Mouse (Mus musculus) liver, embryonic 12.5 days (tissue): ENCODE results near the gene Adamtsl4. TPM values are rescaled to one million over a fixed set of nuclear protein-coding genes. Genes with fewer than 3 reads are reported as not detected.

Source experiments
- ATAC-seq: fragments of 200-750 bp; cut with Nextera tagmentation; 2 replicates; pipeline ENCODE4 v1.8.0; 2017; ENCODE audit warnings: moderate number of reproducible peaks, mild to moderate bottlenecking, moderate library complexity
- H3K27ac ChIP-seq: fragments of 300-500 bp; sonication (generic); 2 replicates; pipeline ENCODE4 v1.5.1; 2016; ENCODE audit warnings: mild to moderate bottlenecking
- H3K27me3 ChIP-seq: fragments of 300-500 bp; sonication (generic); replicated peaks from 2 replicates; pipeline ENCODE4 v1.6.1; 2016; ENCODE audit warnings: mild to moderate bottlenecking, moderate library complexity
- H3K36me3 ChIP-seq: fragments of 300-500 bp; sonication (generic); 2 replicates; pipeline ENCODE4 v1.6.1; 2016; ENCODE audit warnings: mild to moderate bottlenecking, moderate library complexity
- H3K4me1 ChIP-seq: fragments of 300-500 bp; sonication (generic); 2 replicates; pipeline ENCODE4 v1.6.1; 2016
- H3K4me2 ChIP-seq: fragments of 300-500 bp; sonication (generic); 2 replicates; pipeline ENCODE4 v1.6.1; 2016; ENCODE audit warnings: mild to moderate bottlenecking, moderate library complexity
- H3K4me3 ChIP-seq: fragments of 300-500 bp; sonication (generic); 2 replicates; pipeline ENCODE4 v1.5.1; 2016; ENCODE audit warnings: mild to moderate bottlenecking, moderate library complexity
- H3K9ac ChIP-seq: fragments of 300-500 bp; sonication (generic); 2 replicates; pipeline ENCODE4 v1.6.1; 2016; ENCODE audit warnings: mild to moderate bottlenecking, moderate library complexity
- H3K9me3 ChIP-seq: fragments of 300-500 bp; sonication (generic); replicated peaks from 2 replicates; pipeline ENCODE4 v1.6.1; 2016; ENCODE audit warnings: mild to moderate bottlenecking, moderate library complexity
- WGBS: fragments of 180-500 bp; shearing (Covaris S2); methylation state at CpG from one replicate; pipeline ENCODE4 v1.1.7; 2016; ENCODE audit not compliant: insufficient replicate concordance; 5-methylcytosine and 5-hydroxymethylcytosine counted together
- polyA plus RNA-seq: library from polyadenylated mRNA; unstranded; fragments of >200 nt; fragmentation: Nextera tagmentation; extraction: Ambion mirVana; gene quantifications from 2 replicates; pipeline ENCODE4 v1.2.1, GENCODE M21; 2016

Gene Adamtsl4
- polyA plus RNA-seq: 0.30 and 0.35 TPM in 2 replicates

DNA sequence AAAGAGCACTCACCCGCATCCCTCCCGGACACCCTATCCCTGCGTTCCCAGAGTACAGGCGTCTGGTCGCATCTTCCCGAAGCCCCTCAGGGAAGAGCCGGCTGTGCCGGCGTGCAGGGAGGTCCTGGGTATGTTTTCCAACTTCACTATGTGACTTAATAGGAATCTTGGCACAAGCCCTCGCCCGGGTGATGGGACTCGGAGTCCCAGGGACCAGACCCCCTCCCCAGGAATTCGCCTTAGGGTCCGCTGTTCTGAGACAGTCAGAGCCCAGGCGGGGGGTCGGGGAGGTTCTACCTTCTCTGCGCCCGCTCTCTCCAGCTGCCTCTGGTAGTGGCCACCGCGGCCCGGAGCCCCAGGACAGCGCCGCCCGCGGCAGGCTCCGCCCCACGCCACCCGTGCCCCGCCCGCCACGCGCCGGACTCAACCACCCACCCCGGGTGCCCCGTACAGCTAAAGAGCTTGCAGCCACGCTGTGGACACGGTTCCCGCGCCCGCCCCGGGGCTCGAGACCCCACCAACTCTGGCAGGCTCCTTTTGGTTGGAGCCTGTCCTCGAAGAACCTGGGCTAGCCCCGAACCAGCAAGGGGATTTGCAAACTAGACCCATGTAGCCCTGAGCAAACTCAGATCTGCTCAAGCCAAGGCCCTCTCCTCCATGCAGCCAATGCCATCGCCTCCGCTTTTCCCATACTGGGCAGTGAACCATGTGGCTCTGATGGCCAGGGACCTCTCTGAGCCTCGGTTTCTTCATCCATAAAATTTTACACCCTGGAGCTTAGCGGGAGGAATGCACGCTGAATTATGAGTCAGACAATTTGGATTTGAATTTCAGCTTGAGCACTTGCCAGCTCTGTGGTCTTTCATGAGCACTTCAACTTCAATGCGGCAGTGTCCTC is at the start of gene Adamtsl4:
Adamtsl4 (minus strand) TSS at position 394 of the 898 bp plus-strand sequence.
- H3K36me3 ChIP-seq: no peaks in the 10 kb centered on the region
- H3K4me3 ChIP-seq: peak within 1 kb of the TSS; percentile 50
- peak; percentile 47; the same call in 1 of the 2 replicates for ATAC-seq
- WGBS: 12% methylated on average over 50 of the region's 50 CpGs
- peaks cover 43% of the 10 kb centered on the region for H3K4me1 ChIP-seq
- peak within 1 kb of the TSS; percentile 80 for H3K4me2 ChIP-seq
- peak within 1 kb of the TSS; percentile 64 for H3K9ac ChIP-seq
- H3K27me3 ChIP-seq: peaks cover 50% of the 10 kb centered on the region
- no peak within 1 kb of the TSS for H3K27ac ChIP-seq
- H3K9me3 ChIP-seq: no peaks in the 10 kb centered on the region

DNA sequence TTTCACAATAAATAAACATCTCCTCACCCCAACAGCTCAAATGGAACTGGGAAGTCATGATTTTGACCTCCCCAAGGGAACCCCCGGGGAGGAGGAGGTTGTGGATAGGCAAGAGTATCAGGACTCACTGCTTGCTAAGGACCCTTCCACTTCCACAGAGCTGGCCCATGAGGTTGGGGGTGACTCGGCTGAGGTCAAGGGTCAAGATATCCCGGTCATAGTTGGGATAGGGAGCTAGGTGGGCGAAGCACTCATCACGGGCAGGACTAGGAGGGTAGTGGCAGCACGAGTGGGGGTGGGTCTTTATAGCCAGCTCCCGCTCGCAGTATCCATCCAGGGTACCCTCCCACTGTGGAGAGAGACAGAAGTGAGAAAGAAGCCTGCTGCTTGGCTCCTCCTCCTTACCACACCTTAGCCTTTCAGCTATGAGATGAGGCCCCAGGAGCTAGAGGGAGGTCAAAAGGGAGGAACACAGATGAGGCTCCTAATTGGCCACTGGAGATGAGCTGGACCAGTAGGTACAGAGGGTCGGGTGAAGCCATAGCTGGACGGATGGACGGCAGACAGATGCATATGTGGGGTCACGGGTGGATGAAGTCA is 47.5 kb upstream of the Adamtsl4 start:
- no peak overlapping the region for H3K4me2 ChIP-seq
- peak overlapping the region; percentile 50; the same call in 1 of the 2 replicates for H3K27ac ChIP-seq
- ATAC-seq: no peak
- H3K9ac ChIP-seq: no peak overlapping the region
- WGBS: 82% methylated on average over 12 of the region's 12 CpGs
- H3K27me3 ChIP-seq: no peaks in the 10 kb centered on the region
- H3K9me3 ChIP-seq: no peaks in the 10 kb centered on the region
- peaks cover 64% of the 10 kb centered on the region for H3K4me1 ChIP-seq
- no peak overlapping the region for H3K4me3 ChIP-seq
- H3K36me3 ChIP-seq: peaks cover 42% of the 10 kb centered on the region

DNA sequence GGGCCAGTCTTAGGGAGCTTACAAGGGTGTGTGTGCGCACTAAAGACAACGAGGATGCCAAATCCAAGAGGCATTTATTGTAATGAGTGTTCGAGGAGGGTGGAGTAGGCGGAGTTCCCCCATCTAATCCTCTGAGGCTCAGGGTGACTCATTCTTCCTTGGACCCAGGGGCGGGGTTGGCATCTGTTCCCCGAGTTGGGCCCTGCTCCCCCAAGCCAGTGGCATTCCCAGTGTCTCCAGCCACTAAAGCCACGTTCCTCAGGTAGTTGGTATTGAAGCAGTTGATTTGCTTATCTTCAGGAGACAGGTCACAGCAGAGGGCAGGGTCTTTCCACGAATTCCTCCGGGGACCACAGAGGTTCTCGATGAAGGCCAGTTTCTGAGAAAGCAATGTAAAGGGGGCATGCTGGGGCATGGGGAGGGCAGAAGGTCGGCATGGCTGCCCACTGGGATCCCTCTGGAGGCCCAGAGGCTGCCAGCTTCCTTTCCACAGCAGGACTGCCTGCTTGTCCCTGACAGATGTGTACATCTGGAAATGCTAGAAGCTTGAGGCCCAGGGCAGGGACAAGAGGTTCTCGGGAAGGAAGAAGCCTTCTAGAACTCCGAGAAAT is 46.5 kb upstream of the Adamtsl4 start:
- Histone ChIP-seq H3K27ac (peak overlapping the region; percentile 50), H3K36me3 (peaks cover 32% of the 10 kb centered on the region), H3K27me3 (no peaks in the 10 kb centered on the region), H3K4me3 (no peak overlapping the region), H3K4me1 (peaks cover 54% of the 10 kb centered on the region), H3K4me2 (peak overlapping the region; percentile 42), H3K9me3 (no peaks in the 10 kb centered on the region), H3K9ac (peak overlapping the region; percentile 43; the same call in 1 of the 2 replicates)
- peak; percentile 62 for ATAC-seq
- 35% methylated on average over 13 of the region's 13 CpGs for WGBS

DNA sequence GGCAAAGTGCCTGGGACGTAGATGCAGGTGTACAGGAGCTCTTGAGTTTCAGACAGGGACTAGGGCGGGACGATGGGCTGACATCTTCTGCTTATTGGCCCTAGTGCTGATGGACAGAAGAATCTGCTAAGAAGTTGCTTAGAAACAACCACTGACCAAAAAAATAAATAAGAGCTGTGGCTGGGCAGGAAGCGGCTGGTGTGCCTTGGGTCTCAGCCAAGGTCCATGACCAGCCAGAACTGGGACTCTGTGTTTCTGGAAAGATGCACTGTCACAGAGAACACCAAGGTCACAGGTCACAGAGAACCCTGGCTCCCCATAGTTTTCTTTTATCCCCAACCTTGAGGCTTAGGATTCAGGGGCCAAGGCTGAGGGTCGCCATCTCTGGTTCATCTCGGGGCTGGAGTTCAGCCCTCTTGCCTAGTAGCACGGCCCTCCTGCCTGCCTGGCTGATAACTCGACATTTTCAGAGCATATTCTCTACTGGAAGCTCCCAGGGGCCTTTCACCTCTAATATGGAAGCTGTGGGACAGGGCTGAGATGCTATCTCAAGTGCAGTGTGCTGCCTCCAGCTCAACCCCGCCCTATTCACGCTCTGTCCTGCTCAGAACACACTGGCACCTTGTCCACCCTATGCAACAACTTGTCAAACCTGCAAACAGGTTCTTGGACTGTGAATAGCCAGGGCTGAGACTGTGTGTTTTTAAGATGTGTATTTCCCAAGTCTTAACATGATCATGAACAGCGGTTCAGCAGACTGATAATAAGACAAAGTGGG is 45.2 kb upstream of the Adamtsl4 start:
- peaks cover 24% of the 10 kb centered on the region for H3K36me3 ChIP-seq
- no peaks in the 10 kb centered on the region for H3K27me3 ChIP-seq
- WGBS: 61% methylated on average over 11 of the region's 11 CpGs
- 0 out of 2 replicates have a peak overlapping the region, but pooled peaks have one; percentile 6 for H3K4me2 ChIP-seq
- no peak overlapping the region; the same call in 1 of the 2 replicates for H3K9ac ChIP-seq
- ATAC-seq: peak; percentile 50
- H3K4me3 ChIP-seq: no peak overlapping the region
- H3K27ac ChIP-seq: peak overlapping the region; percentile 46
- H3K4me1 ChIP-seq: peaks cover 41% of the 10 kb centered on the region
- no peaks in the 10 kb centered on the region for H3K9me3 ChIP-seq

DNA sequence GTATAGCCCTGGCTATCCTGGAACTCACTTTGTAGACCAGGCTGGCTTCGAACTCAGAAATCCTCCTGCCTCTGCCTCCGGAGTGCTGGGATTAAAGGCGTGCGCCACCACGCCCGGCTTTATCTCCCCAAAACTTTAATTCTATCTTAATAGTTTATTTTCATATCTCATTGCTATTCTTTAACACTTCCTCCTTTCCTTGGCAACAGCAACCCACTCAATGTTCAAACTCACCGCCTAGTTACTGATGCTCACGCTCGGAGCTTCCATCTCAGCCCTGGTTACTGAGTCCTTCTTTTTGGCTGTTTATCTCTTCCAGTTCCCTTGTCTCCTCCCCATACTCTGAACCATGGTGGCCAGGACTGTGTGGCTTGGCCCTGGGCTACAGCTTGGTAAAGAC is 44.6 kb upstream of the Adamtsl4 start:
- no peak overlapping the region for H3K27ac ChIP-seq
- H3K4me1 ChIP-seq: peaks cover 36% of the 10 kb centered on the region
- 88% methylated on average over 9 of the region's 9 CpGs for WGBS

DNA sequence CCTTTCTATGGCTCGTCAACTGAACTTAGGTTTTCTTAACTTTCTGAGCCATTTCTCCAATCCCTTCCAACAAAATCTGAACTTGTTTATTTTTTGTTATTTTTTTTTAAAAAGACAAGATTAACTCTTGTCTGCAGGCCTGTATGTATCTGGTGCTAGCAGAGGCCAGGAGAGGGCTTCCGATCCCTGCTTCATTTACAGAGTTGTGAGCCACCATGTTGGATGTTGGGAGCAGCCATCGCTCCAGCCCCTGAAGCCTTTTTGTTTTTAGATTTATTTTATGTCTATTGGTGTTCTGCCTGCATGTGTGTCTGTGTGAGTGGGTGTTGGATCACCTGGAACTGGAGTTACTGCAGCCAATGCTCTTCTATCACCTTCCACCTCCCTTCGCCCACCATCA is 44.1 kb upstream of the Adamtsl4 start:
- Histone ChIP-seq H3K9ac (no peak overlapping the region), H3K27ac (no peak overlapping the region), H3K4me1 (peaks cover 36% of the 10 kb centered on the region), H3K4me2 (no peak overlapping the region), H3K36me3 (peaks cover 20% of the 10 kb centered on the region), H3K4me3 (no peak overlapping the region), H3K27me3 (no peaks in the 10 kb centered on the region), H3K9me3 (no peaks in the 10 kb centered on the region)
- no peak for ATAC-seq
- WGBS: 82% methylated on average over 4 of the region's 4 CpGs

More for the DNA sequence above, 44.6 kb upstream of the Adamtsl4 start:
- Histone ChIP-seq H3K4me2 (no peak overlapping the region), H3K9ac (no peak overlapping the region), H3K36me3 (peaks cover 22% of the 10 kb centered on the region), H3K4me3 (no peak overlapping the region), H3K9me3 (no peaks in the 10 kb centered on the region), H3K27me3 (no peaks in the 10 kb centered on the region)
- ATAC-seq: no peak

DNA sequence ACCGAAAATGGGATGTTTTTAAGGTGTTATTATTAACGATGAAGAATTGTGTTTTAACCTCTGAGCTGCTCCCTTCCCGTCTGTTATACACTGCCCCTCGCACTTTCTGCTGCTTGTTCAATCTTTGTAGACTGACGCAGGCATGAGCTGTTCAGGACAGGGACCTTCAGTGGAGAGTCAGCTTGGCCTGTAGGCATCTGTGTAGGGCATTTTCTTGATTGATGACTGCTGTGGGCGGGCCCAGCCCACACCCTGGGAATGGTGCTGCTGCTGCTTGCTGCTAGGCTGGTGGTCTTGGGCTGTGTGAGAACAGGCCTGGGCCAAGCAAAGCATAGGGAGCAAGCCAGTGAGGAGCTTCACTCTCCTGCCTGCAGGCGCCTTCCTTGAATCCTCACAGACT is 42.7 kb upstream of the Adamtsl4 start:
- ATAC-seq: no peak
- no peak overlapping the region for H3K4me3 ChIP-seq
- H3K4me1 ChIP-seq: peaks cover 32% of the 10 kb centered on the region
- no peak overlapping the region for H3K9ac ChIP-seq
- no peaks in the 10 kb centered on the region for H3K27me3 ChIP-seq
- H3K36me3 ChIP-seq: peaks cover 6% of the 10 kb centered on the region
- H3K9me3 ChIP-seq: no peaks in the 10 kb centered on the region
- H3K27ac ChIP-seq: no peak overlapping the region
- WGBS: 80% methylated on average over 7 of the region's 7 CpGs
- no peak overlapping the region for H3K4me2 ChIP-seq

GRCm38 (mm10) chr3:95728906-95729305 is 41.2 kb upstream of the Adamtsl4 start:
- Histone ChIP-seq H3K4me1 (peaks cover 17% of the 10 kb centered on the region), H3K9ac (no peak overlapping the region), H3K4me2 (no peak overlapping the region), H3K36me3 (no peaks in the 10 kb centered on the region), H3K9me3 (no peaks in the 10 kb centered on the region), H3K27ac (no peak overlapping the region), H3K4me3 (no peak overlapping the region), H3K27me3 (no peaks in the 10 kb centered on the region)
- ATAC-seq: no peak
- 65% methylated on average over 2 of the region's 2 CpGs for WGBS

DNA sequence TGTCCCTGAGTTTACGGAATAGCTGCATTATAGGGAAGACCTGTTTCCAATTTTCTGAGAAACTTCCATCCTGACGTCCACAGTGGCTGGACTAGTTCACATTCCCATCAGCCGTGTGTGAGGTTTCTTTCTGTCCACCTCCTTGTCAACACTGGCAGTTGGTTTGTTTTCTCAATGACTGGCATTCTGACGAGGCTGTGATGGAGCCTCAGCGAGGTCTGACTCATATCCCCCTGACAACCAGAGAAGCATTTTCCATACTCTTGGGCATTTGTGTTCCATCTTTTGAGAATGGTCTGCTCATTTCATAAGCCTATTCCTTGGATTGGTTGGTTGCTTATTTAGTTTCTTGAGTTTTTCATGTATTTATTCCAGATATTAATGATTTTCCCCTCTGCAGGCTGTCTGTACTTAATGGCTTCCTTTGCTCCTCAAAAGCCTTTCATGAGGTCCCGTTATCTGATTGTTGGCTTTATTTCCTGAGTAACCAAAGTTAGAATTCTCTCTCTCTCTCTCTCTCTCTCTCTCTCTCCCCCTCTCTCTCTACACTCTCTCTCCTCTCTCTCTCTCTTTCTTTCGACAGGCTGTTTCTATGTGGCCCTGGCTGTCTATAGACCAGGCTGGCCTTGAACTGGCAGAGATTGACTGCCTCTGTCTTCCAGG is 39.1 kb upstream of the Adamtsl4 start:
- Histone ChIP-seq H3K9me3 (no peaks in the 10 kb centered on the region), H3K4me1 (peaks cover 9% of the 10 kb centered on the region), H3K9ac (no peak overlapping the region), H3K27ac (no peak overlapping the region), H3K36me3 (no peaks in the 10 kb centered on the region), H3K4me3 (no peak overlapping the region), H3K4me2 (no peak overlapping the region), H3K27me3 (no peaks in the 10 kb centered on the region)
- ATAC-seq: no peak
- 48% methylated on average over 7 of the region's 7 CpGs for WGBS

GRCm38 (mm10) chr3:95725863-95726262 is 38.1 kb upstream of the Adamtsl4 start:
- H3K27ac ChIP-seq: no peak overlapping the region
- ATAC-seq: no peak
- H3K4me2 ChIP-seq: no peak overlapping the region
- no peaks in the 10 kb centered on the region for H3K9me3 ChIP-seq
- peaks cover 9% of the 10 kb centered on the region for H3K4me1 ChIP-seq
- H3K36me3 ChIP-seq: no peaks in the 10 kb centered on the region
- WGBS: 78% methylated on average over 7 of the region's 7 CpGs
- H3K9ac ChIP-seq: no peak overlapping the region
- H3K27me3 ChIP-seq: no peaks in the 10 kb centered on the region
- H3K4me3 ChIP-seq: no peak overlapping the region

DNA sequence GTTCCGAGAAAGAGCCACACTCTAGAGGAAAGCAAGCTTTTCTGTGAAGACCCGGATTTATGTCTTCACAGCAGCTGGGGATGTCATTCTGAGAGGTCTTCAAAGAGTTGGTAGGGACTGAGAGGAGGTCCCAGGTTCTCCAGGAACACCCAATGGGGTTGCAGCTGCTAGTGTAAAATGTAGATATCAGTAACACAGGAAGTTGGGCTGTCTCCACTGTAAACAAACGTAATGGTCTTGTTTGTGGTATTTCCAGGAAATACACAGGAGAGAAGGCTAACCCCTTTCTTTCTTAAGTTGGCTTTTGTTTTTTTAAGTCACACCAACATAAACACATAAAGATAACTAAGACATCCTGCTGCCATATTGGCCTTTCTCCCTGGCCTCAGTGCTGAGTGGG is 34.7 kb upstream of the Adamtsl4 start:
- ATAC-seq: no peak
- Histone ChIP-seq H3K9ac (no peak overlapping the region), H3K27ac (no peak overlapping the region), H3K4me1 (peaks cover 9% of the 10 kb centered on the region), H3K27me3 (no peaks in the 10 kb centered on the region), H3K9me3 (no peaks in the 10 kb centered on the region), H3K36me3 (no peaks in the 10 kb centered on the region), H3K4me3 (no peak overlapping the region), H3K4me2 (no peak overlapping the region)
- WGBS: 43% methylated on average over 3 of the region's 3 CpGs
